Mouse (Mus musculus) heart, embryonic 14.5 days (tissue): ENCODE results near the gene Asb14. TPM values are rescaled to one million over a fixed set of nuclear protein-coding genes. Genes with fewer than 3 reads are reported as not detected.
"Not testable (repeated sequence)": the region's sequence is repeated elsewhere in the genome, so short reads cannot be mapped to it uniquely, and the experiment has no call there.

Experiments
- ATAC-seq: fragments of 200-750 bp; cut with Nextera tagmentation; 2 replicates; pipeline ENCODE4 v1.8.0; 2017; ENCODE audit warnings: low read depth, moderate TSS enrichment; ENCODE audit not compliant: insufficient number of reproducible peaks, insufficient read depth, low FRiP score
- H3K27ac ChIP-seq, 2 experiments: fragments of 200-500 bp in 1 of 2; fragments of 300-500 bp in 1 of 2; sonication (generic) in 1 of 2; replicated peaks in 1 of 2; 2 replicates each; pipeline ENCODE4 v1.5.1; 2012 to 2014; ENCODE audit warnings: low read depth in 2 of 2, low read length in 2 of 2, control low read depth in 1 of 2, mild to moderate bottlenecking in 1 of 2, mixed read lengths in 1 of 2; ENCODE audit not compliant: control insufficient read depth in 1 of 2, insufficient read depth in 1 of 2
- H3K27me3 ChIP-seq: fragments of 300-500 bp; sonication (generic); 2 replicates; pipeline ENCODE4 v1.6.1; 2014; ENCODE audit warnings: mild to moderate bottlenecking, low read length, control low read depth; ENCODE audit not compliant: control insufficient read depth, insufficient read depth
- H3K36me3 ChIP-seq: fragments of 300-500 bp; sonication (generic); 2 replicates; pipeline ENCODE4 v1.6.1; 2014; ENCODE audit warnings: mild to moderate bottlenecking, control low read depth, low read length, mixed read lengths; ENCODE audit not compliant: control insufficient read depth, insufficient read depth
- H3K4me1 ChIP-seq, 2 experiments: fragments of 200-500 bp in 1 of 2; fragments of 300-500 bp in 1 of 2; sonication (generic) in 1 of 2; 2 replicates each; pipeline ENCODE4 v1.6.1; 2012 to 2014; ENCODE audit warnings: low read length in 2 of 2, control low read depth in 1 of 2, mixed read lengths in 1 of 2; ENCODE audit not compliant: control insufficient read depth in 2 of 2, insufficient read depth in 2 of 2
- H3K4me2 ChIP-seq: fragments of 300-500 bp; sonication (generic); 2 replicates; pipeline ENCODE4 v1.6.1; 2014; ENCODE audit warnings: mild to moderate bottlenecking, low read length
- H3K4me3 ChIP-seq, 2 experiments: fragments of 200-500 bp in 1 of 2; fragments of 300-500 bp in 1 of 2; sonication (generic) in 1 of 2; 2 replicates each; pipeline ENCODE4 v1.5.1; 2012 to 2014; ENCODE audit warnings: low read length in 2 of 2, mild to moderate bottlenecking in 2 of 2, control low read depth in 1 of 2, low read depth in 1 of 2, moderate library complexity in 1 of 2; ENCODE audit not compliant: control insufficient read depth in 1 of 2, insufficient read depth in 1 of 2
- H3K9ac ChIP-seq: fragments of 300-500 bp; sonication (generic); 2 replicates; pipeline ENCODE4 v1.6.1; 2014; ENCODE audit warnings: mild to moderate bottlenecking, low read length
- H3K9me3 ChIP-seq: fragments of 300-500 bp; sonication (generic); 2 replicates; pipeline ENCODE4 v1.6.1; 2016; ENCODE audit warnings: low read length, control low read depth; ENCODE audit not compliant: control insufficient read depth
- WGBS: fragments of 180-500 bp; shearing (Covaris S2); extraction: QIAGEN DNeasy Blood & Tissue Kit; methylation state at CpG from one replicate; pipeline ENCODE4 v1.1.7; 2014; 5-methylcytosine and 5-hydroxymethylcytosine counted together
- polyA plus RNA-seq: library from polyadenylated mRNA; unstranded; fragments of >200 nt; fragmentation: Nextera tagmentation; extraction: Ambion mirVana; gene quantifications from 2 replicates; pipeline ENCODE4 v1.2.1, GENCODE M21; 2014

The Asb14 gene
- polyA plus RNA-seq, 1 experiment from 2014 or later: 1.8 TPM

DNA sequence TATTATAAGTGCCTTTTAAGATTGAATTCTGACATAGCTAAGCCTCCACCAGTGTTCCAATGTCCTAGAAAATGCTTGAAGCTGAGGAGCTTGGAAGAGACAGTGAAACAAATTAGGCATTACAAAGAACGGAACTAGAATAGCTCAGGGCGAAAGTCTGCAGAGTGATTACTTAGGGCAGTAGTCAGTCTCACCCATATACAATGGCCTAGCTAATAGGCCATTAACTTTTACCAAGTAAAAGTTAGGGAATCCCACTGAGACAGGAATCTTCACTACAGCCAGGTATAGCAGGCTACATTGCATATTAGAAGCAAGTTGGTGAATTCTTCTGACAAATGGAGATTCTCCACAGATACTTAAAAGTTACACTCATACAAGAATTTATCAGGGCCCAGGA lies 61.8 kb downstream of the Asb14 start:
- H3K4me2 ChIP-seq, H3K27me3 ChIP-seq, H3K4me1 ChIP-seq, H3K9me3 ChIP-seq, H3K9ac ChIP-seq, H3K4me3 ChIP-seq, H3K27ac ChIP-seq, ATAC-seq: not testable (repeated sequence)
- 96% methylated on average over 2 of the region's 2 CpGs for WGBS
- peaks cover 66% of the 10 kb centered on the region for H3K36me3 ChIP-seq

DNA sequence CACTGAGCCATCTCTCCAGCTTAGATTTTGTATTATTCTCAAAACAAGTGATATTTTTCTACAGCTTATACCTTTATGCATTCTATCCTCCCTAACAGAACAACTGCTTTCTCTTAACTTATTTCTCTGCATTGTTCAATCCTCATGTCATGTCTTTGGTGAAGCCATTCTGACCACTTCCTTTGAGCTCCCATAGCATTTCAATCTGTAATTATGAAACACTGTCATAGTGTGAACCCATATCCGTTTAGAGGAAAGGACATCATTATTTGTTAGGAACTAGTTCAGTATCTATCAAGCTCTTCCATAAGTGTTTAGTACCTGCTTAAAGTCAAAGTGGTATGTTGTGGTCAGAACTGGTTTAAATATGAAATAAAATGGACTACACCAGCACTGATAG lies 66.2 kb downstream of the Asb14 start:
- H3K9me3 ChIP-seq: no peaks in the 10 kb centered on the region

More for the DNA sequence above, 66.2 kb downstream of the Asb14 start:
- Histone ChIP-seq H3K9ac (no peak overlapping the region), H3K27me3 (no peaks in the 10 kb centered on the region), H3K4me1 (no peaks in the 10 kb centered on the region), H3K36me3 (peaks cover 52% of the 10 kb centered on the region), H3K4me3 (no peak overlapping the region), H3K4me2 (no peak overlapping the region), H3K27ac (no peak overlapping the region)
- 84% methylated on average over 1 of the region's 1 CpGs for WGBS
- no peak for ATAC-seq

Other genes starting within 250 kb of the Asb14 start
- gene Pde12, start 224.7 kb upstream of the Asb14 start, polyA plus RNA-seq: 8.6 and 8.7 TPM in 2 replicates
- 0.01 and 0.03 TPM in 2 replicates for gene Dnah12, start 201.3 kb upstream of the Asb14 start, polyA plus RNA-seq
- 33.3 and 39.0 TPM in 2 replicates for gene Appl1, start 76.7 kb downstream of the Asb14 start, polyA plus RNA-seq
- gene Hesx1, start 99.9 kb downstream of the Asb14 start, polyA plus RNA-seq: 0.19 and 0.28 TPM in 2 replicates
- gene Il17rd, start 144.4 kb downstream of the Asb14 start, polyA plus RNA-seq: 1.3 and 1.5 TPM in 2 replicates
- 14.7 and 15.4 TPM in 2 replicates for gene Arhgef3, start 220.3 kb downstream of the Asb14 start, polyA plus RNA-seq